Mouse (Mus musculus) embryo, embryonic 9.5 days (tissue): ENCODE measurements around the gene C130079G13Rik.
"Not testable (repeated sequence)": the region's sequence is repeated elsewhere in the genome, so short reads cannot be mapped to it uniquely, and the experiment has no call there.

ENCODE experiments used
- DNase-seq: peaks from one replicate; pipeline ENCODE4 v3.0.0-alpha.2; 2017; ENCODE audit errors: extremely low spot score

Gene C130079G13Rik

GRCm38 (mm10) chr3:59924914-59925313 is at the start of gene C130079G13Rik:
Gene C130079G13Rik (plus strand): TSS chr3:59925214.
- DNase-seq = no peak

DNA sequence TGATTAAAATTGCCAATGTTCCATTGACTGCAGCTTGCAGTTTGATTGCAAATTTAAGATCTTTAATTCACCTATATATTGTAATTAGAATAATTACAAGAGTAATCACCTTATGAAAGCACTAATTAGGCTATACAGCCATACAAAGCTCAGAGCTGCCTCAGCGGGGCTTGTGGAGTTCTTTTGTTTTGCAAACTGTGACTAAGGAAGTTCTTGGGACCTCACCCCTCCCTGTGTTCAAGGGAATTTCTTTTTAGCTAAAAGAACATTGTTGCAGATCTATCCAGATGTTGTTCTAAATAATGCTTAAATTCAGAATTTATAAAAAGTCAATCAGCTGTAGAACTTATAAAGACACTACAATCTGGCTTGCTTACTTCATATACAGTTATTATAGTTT is 47.4 kb upstream of the C130079G13Rik start:
- not testable (repeated sequence) for DNase-seq

DNA sequence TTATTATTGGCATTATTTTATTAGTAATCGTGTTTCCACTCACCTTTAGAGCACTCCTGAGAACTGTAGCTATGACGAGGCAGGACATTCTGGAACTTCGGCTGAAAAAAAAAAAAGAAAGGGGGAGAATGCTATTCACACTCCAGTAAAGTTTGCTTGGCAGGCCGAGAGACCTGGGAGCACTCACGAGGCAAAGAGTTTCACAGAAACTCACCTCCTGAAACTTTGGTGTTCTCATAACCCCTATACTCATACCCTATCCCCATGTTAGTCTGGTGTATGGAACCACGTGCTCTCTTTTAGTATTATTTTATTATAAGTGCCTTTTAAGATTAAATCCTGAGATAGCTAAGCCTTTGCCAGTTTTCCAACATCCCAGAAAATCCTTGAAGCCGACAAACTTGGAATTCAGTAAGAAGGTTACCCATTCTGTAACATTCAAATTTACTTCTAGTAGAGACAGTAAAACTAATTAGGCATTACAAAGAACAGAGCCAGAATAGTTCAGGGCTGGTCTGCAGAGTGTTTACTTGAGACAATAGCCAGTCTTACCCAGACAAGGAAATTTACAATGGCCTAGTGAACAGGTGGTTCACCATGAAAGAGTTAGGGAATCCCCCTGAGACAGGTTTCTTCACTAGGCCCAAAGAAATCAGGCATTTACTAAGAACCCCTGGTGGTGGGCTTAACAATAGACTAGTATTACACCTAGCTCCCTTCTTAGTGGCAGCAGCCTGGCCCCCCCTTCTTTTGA is 45.0 kb upstream of the C130079G13Rik start:
- DNase-seq = not testable (repeated sequence)

GRCm38 (mm10) chr3:59893276-59893675 is 31.7 kb upstream of the C130079G13Rik start:
- no peak for DNase-seq

GRCm38 (mm10) chr3:59934621-59935020 is 9.6 kb downstream of the C130079G13Rik start:
- DNase-seq = no peak

GRCm38 (mm10) chr3:59947294-59947950 is 22.4 kb downstream of the C130079G13Rik start:
- DNase-seq = no peak

DNA sequence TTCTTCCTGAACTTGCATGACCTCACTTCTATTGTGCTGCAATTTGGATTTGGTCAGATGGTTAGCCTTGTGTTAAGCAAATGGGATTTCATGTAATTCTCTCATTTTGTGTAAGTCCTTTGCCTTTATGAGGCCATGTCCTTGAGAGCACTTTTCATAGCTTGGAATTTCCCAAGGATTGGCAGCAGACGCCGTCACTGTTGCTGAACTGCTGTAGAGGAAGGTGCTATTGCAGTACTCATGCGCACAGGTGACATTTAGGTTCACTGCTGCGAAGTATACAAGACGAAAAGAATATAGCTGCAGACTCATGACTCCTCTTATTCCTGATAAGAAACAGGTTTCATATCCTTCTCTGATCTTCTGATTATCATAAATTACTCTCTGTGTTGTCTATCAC is 45.9 kb downstream of the C130079G13Rik start:
- DNase-seq = no peak

GRCm38 (mm10) chr3:59974591-59974990 is 49.6 kb downstream of the C130079G13Rik start:
- DNase-seq = no peak
